Mouse (Mus musculus) cortical plate, adult 2 months (tissue): ENCODE measurements around the gene Hic2.

Experiments
- CTCF ChIP-seq: fragments of 200-500 bp; IDR thresholded peaks from 2 replicates; pipeline ENCODE4 v1.5.1; 2011; ENCODE audit warnings: mild to moderate bottlenecking, control low read depth, low read length; ENCODE audit not compliant: insufficient read depth; ENCODE audit errors: extremely low read depth
- POLR2A ChIP-seq: fragments of 200-500 bp; IDR thresholded peaks from 2 replicates; pipeline ENCODE4 v1.6.1; 2011; ENCODE audit warnings: mild to moderate bottlenecking, low read length, control low read depth; ENCODE audit not compliant: insufficient read depth; ENCODE audit errors: extremely low read depth

DNA sequence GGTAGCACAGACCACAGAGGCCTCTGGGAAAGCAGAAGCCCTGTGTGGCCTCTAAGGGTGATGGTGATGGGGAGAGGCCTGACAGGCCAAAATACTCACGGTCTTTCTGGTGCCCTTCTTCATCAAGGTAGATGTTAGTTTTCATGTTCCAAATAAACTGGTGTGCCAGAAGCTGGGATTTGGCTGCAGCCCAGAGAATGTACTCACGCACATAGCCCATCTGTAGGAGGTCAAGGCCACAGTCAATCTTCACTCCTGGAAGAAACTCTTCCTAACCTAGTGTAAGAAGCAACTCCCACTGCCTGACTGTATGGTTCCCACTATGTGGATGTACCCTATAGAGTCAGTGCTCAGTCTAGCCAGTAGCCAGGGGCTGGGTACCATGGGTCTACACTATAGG lies 57.6 kb downstream of the Hic2 start:
- TF ChIP-seq CTCF (no peak), POLR2A (no peak)
